Mouse (Mus musculus) erythroblast, embryonic 14.5 days (primary cell): Measurements from ENCODE around the gene Adgrd1.

Experiments used
- GATA1 ChIP-seq: IDR thresholded peaks from 2 replicates; pipeline ENCODE4 v1.6.1; 2012; ENCODE audit warnings: low read length, inconsistent platforms, mixed read lengths
- TAL1 ChIP-seq: IDR thresholded peaks from 3 replicates; pipeline ENCODE4 v1.6.1; 2012; ENCODE audit warnings: low read length, inconsistent platforms, mixed read lengths

DNA sequence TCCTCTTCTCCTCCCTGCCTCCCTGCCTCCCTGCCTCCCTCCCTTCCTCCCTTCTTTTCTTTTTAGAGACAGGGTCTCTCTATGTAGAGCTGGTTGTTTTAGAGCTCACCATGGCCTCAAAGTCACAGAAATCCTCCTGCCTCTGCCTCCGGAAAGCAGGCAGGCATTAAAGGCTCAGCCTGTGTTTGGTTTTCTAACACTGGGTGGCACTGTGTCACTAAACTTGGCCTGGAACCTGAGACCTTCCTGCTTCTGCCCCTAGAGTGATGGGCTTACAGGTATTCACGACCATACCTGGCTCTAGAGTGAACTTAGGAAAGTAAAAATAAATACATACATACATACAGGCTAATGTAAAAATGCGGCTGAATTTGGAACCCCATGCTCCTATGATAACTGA lies 44.6 kb upstream of the Adgrd1 start:
- TF ChIP-seq GATA1 = no peak
- TF ChIP-seq TAL1 = no peak
